Mouse (Mus musculus) ES-E14 (cell line): Measurements from ENCODE around the gene Klhl13. TPM values are rescaled to one million over a fixed set of nuclear protein-coding genes. Genes with fewer than 3 reads are reported as not detected.
A peak's percentile ranks its signal among the peaks of the same experiment; 100 is the strongest.

ENCODE experiments used
- DNase-seq: peaks from one replicate; pipeline ENCODE4 v3.0.0-alpha.2; 2013; ENCODE audit warnings: low read depth, low spot score
- H3K27ac ChIP-seq: 2 replicates; pipeline ENCODE4 v1.5.1; 2012; ENCODE audit warnings: low read depth, mild to moderate bottlenecking, low read length, moderate library complexity, mixed read lengths; ENCODE audit not compliant: poor library complexity, insufficient read depth, severe bottlenecking
- H3K36me3 ChIP-seq: 2 replicates; pipeline ENCODE4 v1.6.1; 2012; ENCODE audit warnings: mild to moderate bottlenecking, low read length, moderate library complexity, mixed read lengths; ENCODE audit not compliant: control insufficient read depth, poor library complexity, insufficient read depth, severe bottlenecking
- H3K4me1 ChIP-seq, 2 experiments: fragments of 150-350 bp in 1 of 2; sonication (generic) in 1 of 2; 2 replicates each; pipeline ENCODE4 v1.6.1; 2012; ENCODE audit warnings: low read length in 2 of 2, mild to moderate bottlenecking in 1 of 2, mixed read lengths in 1 of 2; ENCODE audit not compliant: control insufficient read depth in 2 of 2, insufficient read depth in 2 of 2, poor library complexity in 1 of 2
- H3K4me3 ChIP-seq, 2 experiments: fragments of 150-350 bp in 1 of 2; sonication (generic) in 1 of 2; 2 replicates each; pipeline ENCODE4 v1.5.1; 2012; ENCODE audit warnings: low read length in 2 of 2, low read depth in 1 of 2, mild to moderate bottlenecking in 1 of 2, mixed read lengths in 1 of 2; ENCODE audit not compliant: insufficient read depth in 1 of 2, poor library complexity in 1 of 2, severe bottlenecking in 1 of 2
- H3K9ac ChIP-seq: 2 replicates; pipeline ENCODE4 v1.6.1; 2012; ENCODE audit warnings: low read depth, mild to moderate bottlenecking, low read length, mixed read lengths; ENCODE audit not compliant: poor library complexity, insufficient read depth, severe bottlenecking
- H3K9me3 ChIP-seq: fragments of 150-350 bp; sonication (generic); 2 replicates; pipeline ENCODE4 v1.6.1; 2012; ENCODE audit warnings: low read depth, mild to moderate bottlenecking, low read length; ENCODE audit not compliant: control insufficient read depth, insufficient read depth
- CHD2 ChIP-seq: IDR thresholded peaks from 2 replicates; pipeline ENCODE4 v1.6.1; 2014; ENCODE audit warnings: mild to moderate bottlenecking, low read depth, low read length, inconsistent platforms
- HCFC1 ChIP-seq: IDR thresholded peaks from 2 replicates; pipeline ENCODE4 v1.6.1; 2012; ENCODE audit warnings: low read length, inconsistent platforms, borderline replicate concordance; ENCODE audit not compliant: insufficient read depth
- MAFK ChIP-seq: IDR thresholded peaks from 2 replicates; pipeline ENCODE4 v1.6.1; 2014; ENCODE audit warnings: mild to moderate bottlenecking, low read depth, low read length, inconsistent platforms; ENCODE audit not compliant: insufficient read depth
- ZC3H11A ChIP-seq: IDR thresholded peaks from 2 replicates; pipeline ENCODE4 v1.6.1; 2012; ENCODE audit warnings: low read depth, mild to moderate bottlenecking, inconsistent platforms, low read length, borderline replicate concordance
- ZNF384 ChIP-seq: IDR thresholded peaks from 2 replicates; pipeline ENCODE4 v1.6.1; 2012; ENCODE audit warnings: low read depth, low read length, inconsistent platforms
- in situ Hi-C, 2 experiments: fragments of 600-800 bp; cut with MboI; formaldehyde crosslinking; loops; one replicate each; pipeline ENCODE4 v1.15.1; 2025; ENCODE audit warnings: low sequenced_read_pairs in 2 of 2, inconsistent platforms in 1 of 2; ENCODE audit not compliant: unreplicated experiment in 2 of 2
- total RNA-seq: library from RNA; depleted of rRNA; stranded (reverse); fragments of 300-350 nt; gene quantifications from 2 replicates; pipeline ENCODE4 v1.2.3, GENCODE M21; 2012

Gene Klhl13
- total RNA-seq, 1 experiment, result 207 TPM

- in situ Hi-C loops, result loop anchor here in 1 of 2 experiments (25.0 kb wide), 1 partner anchor 152 kb away; no protein-coding TSS in a partner anchor
- TF ChIP-seq MAFK (no peak), CHD2 (0 out of 2 replicates have a peak, but pooled peaks have one; percentile 27), ZC3H11A (no peak)
- no peak overlapping the region for H3K9ac ChIP-seq
- no peaks in the 10 kb centered on the region; a peak in 1 of 4 replicates for H3K4me1 ChIP-seq
- H3K4me3 ChIP-seq, result peak overlapping the region; percentile 41 to 45
- H3K36me3 ChIP-seq, result no peaks in the 10 kb centered on the region; the same call in 1 of the 2 replicates
- no peak for DNase-seq
- no peaks in the 10 kb centered on the region for H3K9me3 ChIP-seq
- no peak overlapping the region for H3K27ac ChIP-seq
These were observed 4.4 kb downstream of the Klhl13 start for GRCm38 (mm10) chrX:23360446-23360845.

- no peak for DNase-seq
- H3K27ac ChIP-seq, result no peak overlapping the region
- H3K36me3 ChIP-seq, result no peaks in the 10 kb centered on the region
- H3K4me3 ChIP-seq, result no peak overlapping the region
- TF ChIP-seq HCFC1 (no peak), CHD2 (no peak), ZC3H11A (no peak), MAFK (no peak), ZNF384 (no peak)
- no peaks in the 10 kb centered on the region for H3K9me3 ChIP-seq
- in situ Hi-C loops, result loop anchor here in 1 of 2 experiments (25.0 kb wide), 1 partner anchor 162 kb away; no protein-coding TSS in a partner anchor
- H3K9ac ChIP-seq, result no peak overlapping the region
- no peaks in the 10 kb centered on the region for H3K4me1 ChIP-seq
These were observed 14.8 kb downstream of the Klhl13 start for GRCm38 (mm10) chrX:23350083-23350482.

- peak; percentile 13 for DNase-seq
- no peaks in the 10 kb centered on the region for H3K9me3 ChIP-seq
- TF ChIP-seq HCFC1 (no peak), ZC3H11A (no peak), CHD2 (no peak), ZNF384 (no peak)
- no peaks in the 10 kb centered on the region for H3K4me1 ChIP-seq
- in situ Hi-C loops, result no loop called here
- H3K4me3 ChIP-seq, result no peak overlapping the region
- no peak overlapping the region for H3K9ac ChIP-seq
- H3K27ac ChIP-seq, result no peak overlapping the region
- no peaks in the 10 kb centered on the region for H3K36me3 ChIP-seq
These were observed 36.8 kb downstream of the Klhl13 start for GRCm38 (mm10) chrX:23328116-23328515.

GRCm38 (mm10) chrX:23318857-23319256 is 46.0 kb downstream of the Klhl13 start:
- H3K4me1 ChIP-seq, result peaks cover 0 to 2% of the 10 kb centered on the region in 2 experiments; a peak in 1 of 4 replicates
- no peak overlapping the region for H3K4me3 ChIP-seq
- TF ChIP-seq HCFC1 (no peak), ZC3H11A (no peak), ZNF384 (no peak)
- no peaks in the 10 kb centered on the region for H3K36me3 ChIP-seq
- DNase-seq, result no peak
- no peak overlapping the region for H3K27ac ChIP-seq
- H3K9me3 ChIP-seq, result no peaks in the 10 kb centered on the region
- no peak overlapping the region for H3K9ac ChIP-seq
- in situ Hi-C loops, result no loop called here

GRCm38 (mm10) chrX:23295952-23296598 is 68.8 kb downstream of the Klhl13 start:
- no peak for DNase-seq
- Histone ChIP-seq H3K9me3 (no peaks in the 10 kb centered on the region), H3K36me3 (no peaks in the 10 kb centered on the region), H3K4me3 (no peak overlapping the region), H3K27ac (no peak overlapping the region), H3K4me1 (no peaks in the 10 kb centered on the region), H3K9ac (no peak overlapping the region)
- TF ChIP-seq ZC3H11A (no peak), MAFK (no peak), HCFC1 (no peak), ZNF384 (no peak), CHD2 (no peak)
- in situ Hi-C loops, result no loop called here
